Mouse (Mus musculus) macrophage (primary cell): Measurements from ENCODE around the gene Otulinl. TPM values are rescaled to one million over a fixed set of nuclear protein-coding genes. Genes with fewer than 3 reads are reported as not detected.

Source experiments
- H3K27ac ChIP-seq: fragments of 350-480 bp; formaldehyde crosslinking; 2 replicates; pipeline ENCODE4 v1.9.0; 2021
- H3K36me3 ChIP-seq: fragments of 350-480 bp; formaldehyde crosslinking; 2 replicates; pipeline ENCODE4 v1.9.0; 2021; ENCODE audit errors: inconsistent target
- H3K4me3 ChIP-seq: fragments of 350-480 bp; formaldehyde crosslinking; 2 replicates; pipeline ENCODE4 v1.9.0; 2021; ENCODE audit errors: inconsistent target
- H3K79me2 ChIP-seq: fragments of 350-480 bp; formaldehyde crosslinking; 2 replicates; pipeline ENCODE4 v1.9.0; 2021; ENCODE audit errors: inconsistent target
- WGBS: methylation state at CpG from one replicate; pipeline ENCODE4 v1.1.7; 2026; ENCODE audit warnings: inconsistent platforms; ENCODE audit not compliant: missing documents; 5-methylcytosine and 5-hydroxymethylcytosine counted together
- polyA plus RNA-seq: library from polyadenylated mRNA; stranded (reverse); fragments of 250-400 nt; gene quantifications from 3 replicates; pipeline ENCODE4 v1.2.4, GENCODE M21; 2018; ENCODE audit warnings: inconsistent platforms

Gene Otulinl
- polyA plus RNA-seq, 1 experiment from 2014 or later, result 61.1 TPM

DNA sequence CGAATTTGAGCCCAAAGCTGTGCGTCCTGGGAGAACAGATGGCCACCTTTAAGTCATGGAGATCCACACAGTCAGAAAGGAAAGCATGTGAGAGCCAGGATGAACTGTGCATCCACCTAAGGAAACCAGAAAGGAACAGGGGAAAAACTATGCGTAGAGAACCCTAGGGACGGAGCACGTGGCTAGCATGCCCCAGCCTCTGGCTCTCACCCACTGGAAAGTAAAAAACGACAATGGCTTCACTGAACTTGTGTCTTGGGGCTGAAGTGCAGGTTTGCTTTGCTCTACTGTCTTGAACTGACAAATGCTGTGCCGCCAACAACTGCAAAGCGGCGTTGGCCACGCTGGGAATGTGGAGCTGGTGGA is 55.5 kb downstream of the Otulinl start:
- Histone ChIP-seq H3K27ac (peak overlapping the region; percentile 90), H3K4me3 (no peak overlapping the region), H3K79me2 (peaks cover 83% of the 10 kb centered on the region), H3K36me3 (peaks cover 11% of the 10 kb centered on the region; the same call in 1 of the 2 replicates)
- WGBS, result 75% methylated on average over 10 of the region's 10 CpGs

DNA sequence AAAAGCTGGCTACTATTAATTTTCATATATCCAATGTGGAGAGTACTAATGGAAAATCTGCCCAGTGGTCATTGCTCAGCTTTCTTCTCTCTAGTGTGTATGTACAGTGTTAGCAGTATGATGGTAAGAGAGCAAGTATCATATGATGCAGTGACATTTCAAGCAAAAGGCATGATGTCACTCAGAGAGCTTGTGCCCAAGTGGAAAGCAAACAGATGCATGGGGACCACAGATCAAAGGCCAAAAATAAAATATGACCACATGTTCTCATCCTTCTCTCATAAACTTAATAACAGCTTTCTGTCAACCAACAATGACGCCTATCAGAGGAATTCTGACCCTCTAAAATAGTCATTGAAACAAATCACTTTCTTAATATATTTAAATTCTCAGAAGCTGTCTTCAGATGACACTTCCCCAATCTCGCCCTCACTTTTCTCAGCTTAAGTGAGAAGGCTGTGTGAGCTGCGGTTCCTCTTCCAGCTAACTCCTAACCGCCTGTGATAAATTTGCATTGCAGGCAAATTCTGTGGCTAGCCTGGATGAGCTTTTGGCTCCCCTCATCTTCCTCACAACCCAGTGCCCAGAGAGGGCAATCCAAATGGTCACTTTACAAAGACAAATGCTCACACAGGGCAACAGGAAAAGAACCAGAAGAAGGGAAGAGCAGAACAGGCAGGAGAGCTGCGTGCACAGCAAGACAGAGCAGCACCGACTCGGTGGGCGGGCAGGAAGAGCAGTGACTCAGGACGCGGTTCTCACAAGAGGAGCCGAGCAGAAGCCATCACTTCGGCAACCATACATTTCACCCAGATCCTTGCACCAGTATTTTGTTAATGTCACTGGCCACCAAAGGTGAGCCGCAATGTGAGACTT is 56.1 kb downstream of the Otulinl start:
- peaks cover 90% of the 10 kb centered on the region for H3K79me2 ChIP-seq
- peak overlapping the region; percentile 90 for H3K27ac ChIP-seq
- H3K4me3 ChIP-seq, result no peak overlapping the region
- WGBS, result 8% methylated on average over 13 of the region's 13 CpGs
- peaks cover 11% of the 10 kb centered on the region; the same call in 1 of the 2 replicates for H3K36me3 ChIP-seq

DNA sequence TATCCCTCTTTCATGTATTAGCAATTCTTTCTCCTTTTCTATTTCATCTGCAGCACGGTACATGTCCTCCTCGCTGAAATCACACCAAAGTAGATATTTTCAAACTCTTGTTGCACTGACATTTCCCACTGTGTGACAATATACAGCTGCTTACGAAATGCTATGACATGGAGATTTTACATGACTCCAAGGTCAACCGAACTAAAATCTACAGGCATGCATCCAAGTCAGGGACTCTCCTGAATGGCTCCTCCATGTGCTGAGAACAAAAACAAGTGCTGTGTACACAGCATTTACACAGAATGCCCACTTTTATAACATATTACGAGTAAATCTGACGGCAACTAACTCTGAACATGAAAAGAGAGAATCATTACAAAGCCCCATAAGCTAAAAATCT is 58.1 kb downstream of the Otulinl start:
- 90% methylated on average over 6 of the region's 6 CpGs for WGBS
- Histone ChIP-seq H3K79me2 (peaks cover 90% of the 10 kb centered on the region), H3K36me3 (peaks cover 27% of the 10 kb centered on the region), H3K4me3 (no peak overlapping the region), H3K27ac (no peak overlapping the region)

DNA sequence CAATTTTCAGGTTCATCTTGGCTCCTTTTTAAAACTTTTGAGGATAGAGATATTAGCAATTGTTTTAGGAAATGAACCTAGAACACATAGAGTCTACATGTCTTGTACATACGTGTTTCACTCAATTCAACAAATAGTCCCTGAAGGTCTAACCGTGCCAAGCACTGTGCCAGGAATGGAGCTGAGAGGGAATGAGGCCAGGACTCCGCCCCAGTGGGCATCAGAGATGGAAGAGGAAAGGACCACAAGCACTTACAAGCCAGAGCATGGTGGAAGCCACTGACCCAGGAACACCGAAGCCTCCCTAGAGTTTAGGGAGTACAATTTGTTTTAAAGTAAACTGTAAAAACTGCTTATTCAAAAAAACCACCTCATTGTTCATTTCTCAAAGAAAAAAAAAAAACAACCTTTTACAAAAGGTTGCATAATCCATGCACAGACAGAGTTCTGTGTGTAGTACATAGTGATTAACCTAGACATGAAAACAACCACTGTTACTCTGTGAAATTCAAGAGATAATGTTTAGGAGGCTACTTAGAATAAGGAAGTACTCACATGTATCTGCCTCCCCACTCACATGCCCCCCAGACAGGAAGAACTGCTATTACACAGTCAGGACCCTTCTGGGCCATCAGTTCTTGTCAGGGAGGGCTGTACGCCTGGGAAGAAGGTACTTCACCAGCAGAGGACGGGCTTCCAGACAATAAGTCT is 60.7 kb downstream of the Otulinl start:
- Histone ChIP-seq H3K4me3 (no peak overlapping the region), H3K36me3 (peaks cover 34% of the 10 kb centered on the region), H3K79me2 (peaks cover 86% of the 10 kb centered on the region), H3K27ac (peak overlapping the region; percentile 31)
- 74% methylated on average over 6 of the region's 6 CpGs for WGBS

DNA sequence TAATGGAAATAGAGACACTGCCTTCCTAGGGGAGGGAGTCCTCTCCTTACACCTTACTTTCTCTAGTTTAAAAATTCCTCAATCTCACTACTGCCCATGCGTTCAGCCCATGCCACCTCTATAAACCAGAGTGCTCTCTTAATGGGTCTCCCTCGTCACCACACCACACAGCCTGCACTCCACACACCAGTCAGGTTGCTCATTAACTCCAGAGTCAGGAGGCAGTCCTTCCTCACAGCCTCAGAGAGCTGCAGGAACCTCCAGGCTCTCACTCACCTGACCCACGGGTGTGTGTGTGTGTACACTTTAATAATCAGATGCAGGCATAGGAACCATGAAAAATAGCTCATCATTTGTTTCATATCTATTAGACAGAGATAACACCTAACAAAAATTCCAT is 61.7 kb downstream of the Otulinl start:
- no peak overlapping the region for H3K4me3 ChIP-seq
- peak overlapping the region; percentile 22 for H3K27ac ChIP-seq
- WGBS, result 84% methylated on average over 3 of the region's 3 CpGs
- H3K36me3 ChIP-seq, result peaks cover 43% of the 10 kb centered on the region
- peaks cover 95% of the 10 kb centered on the region for H3K79me2 ChIP-seq

DNA sequence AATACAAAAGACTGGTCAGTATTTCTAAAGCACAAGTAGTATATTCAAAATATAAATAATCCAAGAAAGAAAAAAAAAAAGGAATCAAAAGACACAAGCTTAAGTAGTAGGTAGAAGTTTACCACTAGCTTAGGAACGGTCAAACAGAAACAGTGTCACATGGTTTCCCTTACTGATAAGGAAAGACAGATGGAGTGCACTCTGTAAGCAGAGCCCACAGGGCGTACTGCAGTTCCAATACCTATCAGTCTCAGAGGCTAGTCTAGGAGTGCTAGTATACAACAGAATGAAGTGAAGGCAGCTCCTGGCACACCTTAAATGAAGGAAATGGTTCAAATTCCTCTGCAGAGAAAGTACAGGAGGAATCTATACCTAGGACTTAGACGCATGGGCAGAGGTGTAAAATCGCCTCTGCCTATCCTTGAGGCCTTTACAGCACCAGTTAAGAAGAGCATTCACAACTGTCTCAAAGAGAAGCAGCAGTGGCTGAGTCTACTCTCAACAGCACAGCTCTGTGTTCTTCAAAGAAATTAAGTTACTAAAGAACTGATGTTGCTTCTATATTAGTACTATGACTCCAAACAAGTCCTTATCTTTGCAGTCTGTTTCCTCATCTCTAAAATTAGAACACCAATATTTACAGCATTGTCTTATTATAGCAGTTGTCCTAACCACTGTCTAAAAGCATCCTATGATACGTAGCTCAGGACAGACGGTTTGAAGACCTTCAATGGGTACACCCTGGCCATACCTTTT is 62.4 kb downstream of the Otulinl start:
- 81% methylated on average over 6 of the region's 6 CpGs for WGBS
- H3K27ac ChIP-seq, result peak overlapping the region; percentile 37
- H3K4me3 ChIP-seq, result no peak overlapping the region
- peaks cover 95% of the 10 kb centered on the region for H3K79me2 ChIP-seq
- peaks cover 50% of the 10 kb centered on the region for H3K36me3 ChIP-seq

DNA sequence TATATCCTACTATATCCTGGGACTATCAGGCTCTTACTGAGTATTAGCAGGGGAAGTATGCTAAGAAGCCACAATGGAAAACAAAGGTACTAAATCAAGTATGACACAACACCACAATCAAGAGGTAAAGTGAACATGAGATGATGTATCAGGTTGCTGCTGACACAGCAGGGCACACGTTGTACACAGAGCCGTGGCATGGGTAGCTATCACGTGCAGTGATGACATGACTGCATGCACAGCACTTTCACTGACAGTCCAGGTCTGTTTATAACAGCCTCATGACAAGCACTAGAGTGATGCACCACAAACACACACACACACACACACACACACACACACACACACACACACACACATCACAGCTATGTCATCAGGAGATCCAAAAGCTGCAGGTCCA is 64.2 kb downstream of the Otulinl start:
- Histone ChIP-seq H3K79me2 (peaks cover 95% of the 10 kb centered on the region), H3K4me3 (no peak overlapping the region), H3K27ac (0 out of 2 replicates have a peak overlapping the region, but pooled peaks have one; percentile 0), H3K36me3 (peaks cover 40% of the 10 kb centered on the region)
- 82% methylated on average over 3 of the region's 3 CpGs for WGBS

DNA sequence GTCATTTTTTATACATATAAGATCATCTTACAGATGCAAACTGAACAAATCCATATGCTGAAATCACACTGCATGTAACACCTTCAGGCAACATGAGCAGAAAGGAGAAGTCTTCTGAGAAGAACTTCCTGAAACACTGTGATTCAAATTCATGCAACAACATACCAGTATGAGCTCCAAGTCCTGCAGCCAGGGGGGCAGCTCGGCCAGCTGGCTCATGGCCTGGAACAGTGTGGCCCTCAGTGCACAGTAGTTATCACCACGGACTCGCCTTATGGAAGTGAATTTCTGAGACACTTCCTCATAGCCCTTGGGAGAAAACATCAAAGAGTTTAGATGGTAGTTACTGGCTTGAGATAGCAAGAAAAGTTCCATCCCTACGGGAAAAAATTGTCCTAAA is 65.2 kb downstream of the Otulinl start:
- Histone ChIP-seq H3K79me2 (peaks cover 95% of the 10 kb centered on the region), H3K27ac (peak overlapping the region; percentile 0; the same call in 1 of the 2 replicates), H3K4me3 (no peak overlapping the region), H3K36me3 (peaks cover 50% of the 10 kb centered on the region)
- 41% methylated on average over 4 of the region's 4 CpGs for WGBS

DNA sequence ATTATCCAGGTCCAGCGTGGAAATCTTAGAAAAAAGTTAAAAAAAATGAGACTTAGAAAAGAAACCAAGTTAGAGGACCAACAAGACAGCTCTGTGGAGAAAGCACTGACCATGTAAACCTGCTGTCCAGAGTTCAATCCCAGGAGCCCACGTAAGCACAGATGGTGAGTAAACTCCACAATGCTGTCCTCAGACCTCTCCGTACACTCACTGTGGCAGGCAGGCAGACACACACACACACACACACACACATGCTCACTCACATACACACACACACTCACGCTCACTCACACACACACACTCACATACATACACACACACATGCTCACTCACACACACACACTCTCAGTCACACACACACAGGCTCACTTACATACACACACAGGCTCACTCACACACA is 68.1 kb downstream of the Otulinl start:
- peaks cover 56% of the 10 kb centered on the region for H3K36me3 ChIP-seq
- no peak overlapping the region for H3K4me3 ChIP-seq
- WGBS, result 100% methylated on average over 4 of the region's 4 CpGs
- H3K27ac ChIP-seq, result no peak overlapping the region
- H3K79me2 ChIP-seq, result peaks cover 95% of the 10 kb centered on the region

DNA sequence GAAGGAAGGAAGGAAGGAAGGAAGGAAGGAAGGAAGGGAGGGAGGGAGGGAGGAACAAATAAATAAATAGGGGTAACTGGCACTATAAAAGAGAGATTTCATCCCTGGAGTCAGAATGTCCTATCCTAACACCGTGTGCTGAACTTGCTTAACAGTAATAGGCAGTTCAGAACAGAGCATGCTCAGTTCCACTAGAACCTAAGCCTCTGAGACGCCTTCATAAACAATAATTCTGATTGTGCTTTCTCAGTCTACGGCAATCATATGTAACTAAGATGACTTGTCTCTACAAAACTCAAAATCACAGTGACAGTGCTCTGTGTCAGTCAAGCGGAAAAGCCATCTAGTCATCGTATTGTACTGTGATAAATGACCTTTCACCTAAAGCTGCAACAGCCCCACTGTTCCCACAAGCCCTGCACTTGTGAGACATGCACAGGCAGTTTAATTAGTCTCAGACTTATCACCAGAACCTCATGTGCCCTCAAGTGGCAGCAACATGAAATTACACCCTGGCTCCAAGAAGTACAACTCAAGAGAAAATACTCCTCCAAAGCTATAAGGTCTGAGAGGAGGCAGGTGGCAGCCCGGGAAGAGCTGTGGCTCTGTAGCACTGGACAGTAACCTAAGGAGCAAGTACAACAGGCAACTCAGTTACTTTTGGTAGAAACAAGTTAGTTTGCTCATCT is 68.7 kb downstream of the Otulinl start:
- Histone ChIP-seq H3K4me3 (no peak overlapping the region), H3K79me2 (peaks cover 95% of the 10 kb centered on the region), H3K36me3 (peaks cover 57% of the 10 kb centered on the region), H3K27ac (no peak overlapping the region)
- 52% methylated on average over 6 of the region's 6 CpGs for WGBS

DNA sequence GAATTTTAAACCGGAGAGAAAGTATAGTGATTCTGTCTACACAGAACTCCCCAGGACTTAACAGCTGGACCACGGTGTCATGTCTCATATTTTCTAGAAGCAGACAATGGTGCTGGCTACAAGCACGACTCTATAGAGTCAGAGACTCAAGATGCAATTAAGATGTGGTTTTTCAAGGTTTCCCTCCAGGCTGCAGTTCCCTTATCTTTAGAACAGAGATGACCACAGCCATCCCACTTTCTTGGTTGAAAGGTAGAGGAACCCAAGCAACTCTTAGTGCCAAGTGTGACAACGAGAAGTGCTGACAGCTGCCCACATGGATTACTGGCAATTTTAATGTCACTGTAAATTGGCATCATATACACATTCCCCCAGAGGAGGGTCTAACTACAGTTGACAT is 71.8 kb downstream of the Otulinl start:
- peaks cover 73% of the 10 kb centered on the region for H3K36me3 ChIP-seq
- H3K27ac ChIP-seq, result no peak overlapping the region
- peaks cover 100% of the 10 kb centered on the region for H3K79me2 ChIP-seq
- no peak overlapping the region for H3K4me3 ChIP-seq
- WGBS, result 52% methylated on average over 4 of the region's 4 CpGs

DNA sequence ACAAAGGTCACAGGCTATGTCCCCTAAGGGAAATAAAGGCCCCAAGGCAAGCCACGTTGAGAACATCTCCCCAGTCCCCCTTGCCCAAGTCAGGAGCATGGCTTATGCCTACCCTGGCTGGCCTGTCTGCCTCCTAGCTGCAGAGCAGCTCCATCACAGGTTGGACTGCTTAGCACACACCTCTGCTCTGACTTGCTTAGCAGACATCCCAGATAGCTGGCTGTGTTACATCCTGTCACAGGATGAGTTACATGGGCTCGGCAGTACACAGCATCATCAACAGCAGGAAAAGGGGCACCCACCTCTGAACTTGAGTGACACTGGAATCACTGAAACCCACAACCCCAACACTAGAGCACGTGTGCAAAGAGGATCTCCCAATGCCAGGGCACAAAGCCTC is 76.1 kb downstream of the Otulinl start:
- Histone ChIP-seq H3K4me3 (no peak overlapping the region), H3K79me2 (peaks cover 97% of the 10 kb centered on the region), H3K36me3 (peaks cover 71% of the 10 kb centered on the region), H3K27ac (no peak overlapping the region)
- 98% methylated on average over 3 of the region's 3 CpGs for WGBS
